8 mouse cellular contexts compared by ENCODE assay signal in genomic region chr15:6708526-6709441, GRCm38 (mm10). TPM values are rescaled to one million over a fixed set of nuclear protein-coding genes. Genes with fewer than 3 reads are reported as not detected.
A peak's percentile ranks its signal among the peaks of the same experiment; 100 is the strongest.
DNase-seq lines count a peak whose midpoint lies in the region; ATAC-seq lines count a peak whose summit lies in the region.

No protein-coding gene starts in this region.

- H3K9me3 ChIP-seq in erythroblast, embryonic 14.5 days (ENCODE audit: control insufficient read depth, low read length): no peaks in the 10 kb centered on the region
- H3K9me3 ChIP-seq in hindbrain, embryonic 10.5 days: no peaks in the 10 kb centered on the region
- no peaks in the 10 kb centered on the region for H3K9me3 ChIP-seq in limb, embryonic 11.5 days (ENCODE audit: control insufficient read depth, low read length)
- no peaks in the 10 kb centered on the region for H3K9me3 ChIP-seq in midbrain, embryonic 11.5 days (ENCODE audit: control insufficient read depth, low read length)

- H3K4me1 ChIP-seq in brown adipose tissue, adult 24 weeks (ENCODE audit: control insufficient read depth, insufficient read depth, insufficient read length, low read length): peaks cover 7% of the 10 kb centered on the region
- H3K4me1 ChIP-seq in erythroblast, embryonic 14.5 days (ENCODE audit: control insufficient read depth): peaks cover 69% of the 10 kb centered on the region
- H3K4me1 ChIP-seq in hindbrain, embryonic 10.5 days (replicated peaks): peaks cover 31% of the 10 kb centered on the region
- H3K4me1 ChIP-seq in limb, embryonic 11.5 days (ENCODE audit: control insufficient read depth, insufficient read depth, low read length): peaks cover 10% of the 10 kb centered on the region; the same call in 1 of the 2 replicates
- H3K4me1 ChIP-seq in midbrain, embryonic 11.5 days (ENCODE audit: control insufficient read depth, insufficient read depth, low read length): peaks cover 10% of the 10 kb centered on the region

- H3K4me2 ChIP-seq in limb, embryonic 11.5 days (ENCODE audit: low read depth, severe bottlenecking): peak overlapping the region; percentile 69
- peak overlapping the region; percentile 43 for H3K4me2 ChIP-seq in midbrain, embryonic 11.5 days

- peak; percentile 58; the same call in 1 of the 2 replicates for ATAC-seq in limb, embryonic 11.5 days (ENCODE audit: insufficient number of reproducible peaks, low FRiP score, low TSS enrichment, low read depth)
- peak; percentile 81 for ATAC-seq in midbrain, embryonic 11.5 days (ENCODE audit: low FRiP score)

- H3K27ac ChIP-seq in brown adipose tissue, adult 24 weeks (replicated peaks; ENCODE audit: low read depth, low read length): peak overlapping the region; percentile 73
- H3K27ac ChIP-seq in hindbrain, embryonic 10.5 days: peak overlapping the region; percentile 96
- peak overlapping the region; percentile 84 for H3K27ac ChIP-seq in limb, embryonic 11.5 days (replicated peaks; ENCODE audit: low read depth, low read length)
- peak overlapping the region; percentile 96 for H3K27ac ChIP-seq in midbrain, embryonic 11.5 days (ENCODE audit: low read depth, low read length)

- no peaks in the 10 kb centered on the region for H3K27me3 ChIP-seq in erythroblast, embryonic 14.5 days (ENCODE audit: control insufficient read depth)
- H3K27me3 ChIP-seq in hindbrain, embryonic 10.5 days (ENCODE audit: insufficient read depth, poor library complexity, severe bottlenecking): no peaks in the 10 kb centered on the region
- H3K27me3 ChIP-seq in limb, embryonic 11.5 days (ENCODE audit: control insufficient read depth, insufficient read depth, low read length): no peaks in the 10 kb centered on the region
- no peaks in the 10 kb centered on the region for H3K27me3 ChIP-seq in midbrain, embryonic 11.5 days (ENCODE audit: control insufficient read depth, insufficient read depth, low read length)

- peak overlapping the region; percentile 72 for H3K4me3 ChIP-seq in brown adipose tissue, adult 24 weeks (ENCODE audit: insufficient read depth, low read depth, low read length)
- H3K4me3 ChIP-seq in erythroblast, embryonic 14.5 days (replicated peaks): peak overlapping the region; percentile 97
- H3K4me3 ChIP-seq in hindbrain, embryonic 10.5 days: peak overlapping the region; percentile 96
- peak overlapping the region; percentile 91 for H3K4me3 ChIP-seq in limb, embryonic 11.5 days (ENCODE audit: low read depth, low read length)
- H3K4me3 ChIP-seq in midbrain, embryonic 11.5 days (ENCODE audit: low read depth, low read length): peak overlapping the region; percentile 93

- peaks cover 8% of the 10 kb centered on the region for H3K36me3 ChIP-seq in erythroblast, embryonic 14.5 days (ENCODE audit: control insufficient read depth)
- H3K36me3 ChIP-seq in hindbrain, embryonic 10.5 days: no peaks in the 10 kb centered on the region
- no peaks in the 10 kb centered on the region for H3K36me3 ChIP-seq in limb, embryonic 11.5 days (ENCODE audit: control insufficient read depth, insufficient read depth, low read length)
- no peaks in the 10 kb centered on the region for H3K36me3 ChIP-seq in midbrain, embryonic 11.5 days (ENCODE audit: control insufficient read depth, insufficient read depth, low read length)

- peak; percentile 66 for DNase-seq in Muller cell, postnatal 12 days (ENCODE audit: inconsistent ontology term)
- DNase-seq in hindbrain, embryonic 10.5 days (ENCODE audit: low spot score): peak; percentile 62
- DNase-seq in limb, embryonic 11.5 days (ENCODE audit: low spot score): peak; percentile 71
- DNase-seq in midbrain, embryonic 11.5 days (ENCODE audit: low spot score, missing footprints): peak; percentile 91
- DNase-seq in spleen, adult 18-20 months: peak; percentile 40
- DNase-seq in layer of hippocampus, adult 9-11 months: no peak

- peak overlapping the region; percentile 91 for H3K9ac ChIP-seq in limb, embryonic 11.5 days (ENCODE audit: low read length)
- H3K9ac ChIP-seq in midbrain, embryonic 11.5 days (ENCODE audit: low read length): peak overlapping the region; percentile 93

- under 1% methylated on average over 87 of the region's 89 CpGs for WGBS in hindbrain, embryonic 10.5 days
- WGBS in limb, embryonic 11.5 days: under 1% methylated on average over 66 of the region's 89 CpGs
- WGBS in midbrain, embryonic 11.5 days: under 1% methylated on average over 65 of the region's 89 CpGs

RNA-seq across cellular contexts. Expression of gene Rictor, which starts 0.6 kb away (rescaled TPM):
- polyA plus RNA-seq in brown adipose tissue, adult 24 weeks (2012; ENCODE audit: insufficient read depth, insufficient read length, missing spikeins): 4.7 and 7.4 TPM in 2 replicates
- 0.05 TPM in 2 replicates for polyA plus RNA-seq in erythroblast, embryonic 14.5 days (2012)
- polyA plus RNA-seq in hindbrain, embryonic 10.5 days (2016; fragmentation: Nextera tagmentation; extraction: Ambion mirVana): 38.1 and 38.3 TPM in 2 replicates
- 47.4 and 49.0 TPM in 2 replicates for polyA plus RNA-seq in limb, embryonic 11.5 days (2014; fragmentation: Nextera tagmentation; extraction: Ambion mirVana)
- polyA plus RNA-seq in midbrain, embryonic 11.5 days (2014; fragmentation: Nextera tagmentation; extraction: Ambion mirVana): 48.6 and 54.7 TPM in 2 replicates
